Mouse (Mus musculus) hindbrain, embryonic 16.5 days (tissue): ENCODE results near the gene Cilp. TPM values are rescaled to one million over a fixed set of nuclear protein-coding genes. Genes with fewer than 3 reads are reported as not detected.

Experiments used
- ATAC-seq: fragments of 200-750 bp; cut with Nextera tagmentation; 2 replicates; pipeline ENCODE4 v1.8.0; 2017; ENCODE audit warnings: moderate TSS enrichment, moderate library complexity
- H3K27ac ChIP-seq: fragments of 300-500 bp; sonication (generic); 2 replicates; pipeline ENCODE4 v1.5.1; 2014; ENCODE audit warnings: low read depth, mild to moderate bottlenecking, control low read depth, low read length, moderate library complexity
- H3K27me3 ChIP-seq: fragments of 300-500 bp; sonication (generic); replicated peaks from 2 replicates; pipeline ENCODE4 v1.6.1; 2014; ENCODE audit warnings: low read length; ENCODE audit not compliant: control insufficient read depth, insufficient read depth
- H3K36me3 ChIP-seq: fragments of 300-500 bp; sonication (generic); 2 replicates; pipeline ENCODE4 v1.6.1; 2014; ENCODE audit warnings: mild to moderate bottlenecking, low read length, moderate library complexity, mixed read lengths; ENCODE audit not compliant: control insufficient read depth, insufficient read depth
- H3K4me1 ChIP-seq: fragments of 300-500 bp; sonication (generic); 2 replicates; pipeline ENCODE4 v1.6.1; 2014; ENCODE audit warnings: low read depth, low read length; ENCODE audit not compliant: control insufficient read depth, insufficient read depth
- H3K4me2 ChIP-seq: fragments of 300-500 bp; sonication (generic); 2 replicates; pipeline ENCODE4 v1.6.1; 2014; ENCODE audit warnings: mild to moderate bottlenecking, low read length, control low read depth, moderate library complexity
- H3K4me3 ChIP-seq: fragments of 300-500 bp; sonication (generic); 2 replicates; pipeline ENCODE4 v1.5.1; 2014; ENCODE audit warnings: mild to moderate bottlenecking, low read length, control low read depth, moderate library complexity
- H3K9ac ChIP-seq: fragments of 300-500 bp; sonication (generic); 2 replicates; pipeline ENCODE4 v1.6.1; 2014; ENCODE audit warnings: low read depth, mild to moderate bottlenecking, control low read depth, low read length, moderate library complexity
- H3K9me3 ChIP-seq: fragments of 300-500 bp; sonication (generic); 2 replicates; pipeline ENCODE4 v1.6.1; 2014; ENCODE audit warnings: mild to moderate bottlenecking, low read length, moderate library complexity; ENCODE audit not compliant: control insufficient read depth
- WGBS: fragments of 180-500 bp; shearing (Covaris S2); extraction: QIAGEN DNeasy Blood & Tissue Kit; methylation state at CpG from one replicate; pipeline ENCODE4 v1.1.7; 2014; 5-methylcytosine and 5-hydroxymethylcytosine counted together
- polyA plus RNA-seq: library from polyadenylated mRNA; unstranded; fragments of >200 nt; fragmentation: Nextera tagmentation; extraction: Ambion mirVana; gene quantifications from 2 replicates; pipeline ENCODE4 v1.2.1, GENCODE M21; 2015

Cilp gene
- polyA plus RNA-seq, 1 experiment from 2014 or later: 0.38 TPM

GRCm38 (mm10) chr9:65241973-65242372 lies 23.0 kb upstream of the Cilp start:
- no peaks in the 10 kb centered on the region for H3K27me3 ChIP-seq
- H3K36me3 ChIP-seq: no peaks in the 10 kb centered on the region
- H3K4me3 ChIP-seq: no peak overlapping the region
- no peak for ATAC-seq
- H3K4me2 ChIP-seq: no peak overlapping the region
- WGBS: 75% methylated on average over 5 of the region's 5 CpGs
- H3K4me1 ChIP-seq: no peaks in the 10 kb centered on the region
- H3K27ac ChIP-seq: no peak overlapping the region
- no peaks in the 10 kb centered on the region for H3K9me3 ChIP-seq
- no peak overlapping the region for H3K9ac ChIP-seq

- no peak overlapping the region for H3K4me3 ChIP-seq
- no peaks in the 10 kb centered on the region for H3K27me3 ChIP-seq
- ATAC-seq: no peak
- no peaks in the 10 kb centered on the region for H3K36me3 ChIP-seq
- no peak overlapping the region for H3K4me2 ChIP-seq
- no peaks in the 10 kb centered on the region for H3K4me1 ChIP-seq
- H3K9ac ChIP-seq: no peak overlapping the region
- WGBS: 51% methylated on average over 4 of the region's 4 CpGs
- H3K9me3 ChIP-seq: no peaks in the 10 kb centered on the region
- H3K27ac ChIP-seq: no peak overlapping the region
These were observed 21.7 kb upstream of the Cilp start for GRCm38 (mm10) chr9:65243249-65243648.

DNA sequence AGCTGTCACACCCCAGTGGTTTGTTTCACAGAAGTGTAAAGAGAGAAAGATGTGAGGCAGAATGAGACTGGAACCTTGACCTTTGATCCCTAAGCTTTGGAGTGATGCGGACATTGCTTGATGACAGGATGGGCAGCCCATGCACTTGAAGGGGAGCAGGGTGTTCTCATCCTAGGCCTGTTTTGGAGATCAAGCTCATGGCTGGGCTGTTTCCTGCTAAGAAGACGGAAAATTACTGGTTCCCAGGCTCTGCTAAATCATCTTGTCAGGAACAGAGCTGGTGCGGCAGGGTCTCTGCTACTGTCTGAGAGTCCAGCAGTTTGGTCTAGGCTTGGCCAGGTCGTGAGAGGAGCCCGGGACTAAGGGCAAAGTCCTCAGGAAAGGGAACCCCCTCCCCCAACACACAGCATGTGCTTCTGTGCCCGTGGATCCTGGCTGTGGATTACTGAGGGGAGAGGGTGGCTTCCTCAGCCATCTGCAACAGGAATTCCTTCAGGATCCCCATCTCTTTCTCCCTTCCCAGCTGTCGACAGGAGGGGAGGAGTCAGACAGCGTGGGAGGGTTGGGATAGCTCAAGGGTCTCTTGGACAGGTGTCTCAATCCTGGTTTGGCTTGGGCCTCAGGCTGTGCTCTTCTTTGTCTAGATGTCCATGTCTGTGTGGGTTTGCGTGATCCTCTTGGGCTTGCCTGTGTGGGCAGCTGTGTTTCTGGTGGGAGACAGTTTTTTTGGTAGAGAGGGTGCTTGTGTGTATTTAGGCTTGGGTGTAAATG lies 20.8 kb upstream of the Cilp start:
- no peak overlapping the region for H3K9ac ChIP-seq

DNA sequence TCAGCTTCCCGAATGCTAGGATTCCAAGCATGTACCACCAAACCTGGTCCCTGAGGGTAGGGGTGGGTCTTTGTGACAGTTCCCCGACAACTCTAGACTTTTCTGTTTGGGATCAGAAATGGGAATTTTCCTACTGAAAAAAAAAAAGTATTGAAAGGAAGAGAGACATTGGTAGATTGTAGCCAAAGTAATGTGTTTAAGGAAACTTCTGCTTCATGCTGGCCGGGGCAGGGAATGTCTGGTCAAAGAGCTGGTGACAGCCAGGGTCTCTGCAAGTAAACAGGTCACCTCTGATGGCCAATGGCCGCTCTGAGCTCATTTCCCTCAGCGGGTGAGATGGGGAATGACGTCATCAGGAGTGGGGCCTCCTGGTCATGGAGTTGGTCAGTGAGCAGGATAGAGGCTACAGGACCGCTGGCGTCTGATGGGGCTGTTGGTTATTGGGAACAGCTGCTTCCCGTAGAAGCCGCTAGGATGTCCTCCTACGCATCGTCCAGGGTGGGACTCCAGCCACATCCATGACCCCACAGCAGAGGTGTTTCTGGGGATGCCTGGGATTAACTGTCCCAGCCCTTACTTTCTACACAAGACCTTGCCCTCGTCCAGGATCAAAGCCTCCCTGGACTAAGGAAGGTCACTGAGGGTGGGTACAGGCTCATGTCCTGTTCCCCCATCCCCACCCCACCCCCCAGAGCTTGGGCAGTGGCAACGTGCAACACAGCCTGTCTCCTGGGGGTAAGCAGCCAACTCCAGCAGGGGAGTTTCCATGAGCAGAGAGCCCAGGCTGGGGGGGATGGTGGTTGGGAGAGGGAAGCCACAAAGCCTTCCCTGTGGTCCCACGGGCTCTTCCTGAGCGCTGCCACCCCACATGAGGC lies 17.2 kb upstream of the Cilp start:
- H3K4me3 ChIP-seq: no peak overlapping the region
- no peaks in the 10 kb centered on the region for H3K27me3 ChIP-seq
- H3K9me3 ChIP-seq: no peaks in the 10 kb centered on the region
- H3K4me1 ChIP-seq: no peaks in the 10 kb centered on the region
- no peak overlapping the region for H3K9ac ChIP-seq
- ATAC-seq: no peak
- no peak overlapping the region for H3K4me2 ChIP-seq
- 79% methylated on average over 16 of the region's 16 CpGs for WGBS
- no peak overlapping the region for H3K27ac ChIP-seq
- no peaks in the 10 kb centered on the region for H3K36me3 ChIP-seq

More for the DNA sequence above, 20.8 kb upstream of the Cilp start:
- Histone ChIP-seq H3K27ac (no peak overlapping the region), H3K9me3 (no peaks in the 10 kb centered on the region), H3K4me1 (no peaks in the 10 kb centered on the region), H3K4me2 (no peak overlapping the region), H3K36me3 (no peaks in the 10 kb centered on the region), H3K27me3 (no peaks in the 10 kb centered on the region), H3K4me3 (no peak overlapping the region)
- 60% methylated on average over 8 of the region's 9 CpGs for WGBS
- ATAC-seq: no peak

GRCm38 (mm10) chr9:65248377-65248690 lies 16.6 kb upstream of the Cilp start:
- no peak overlapping the region for H3K4me3 ChIP-seq
- ATAC-seq: no peak
- H3K4me1 ChIP-seq: no peaks in the 10 kb centered on the region
- no peaks in the 10 kb centered on the region for H3K27me3 ChIP-seq
- H3K4me2 ChIP-seq: no peak overlapping the region
- no peak overlapping the region for H3K27ac ChIP-seq
- no peaks in the 10 kb centered on the region for H3K9me3 ChIP-seq
- no peaks in the 10 kb centered on the region for H3K36me3 ChIP-seq
- no peak overlapping the region for H3K9ac ChIP-seq
- WGBS: 77% methylated on average over 5 of the region's 5 CpGs

DNA sequence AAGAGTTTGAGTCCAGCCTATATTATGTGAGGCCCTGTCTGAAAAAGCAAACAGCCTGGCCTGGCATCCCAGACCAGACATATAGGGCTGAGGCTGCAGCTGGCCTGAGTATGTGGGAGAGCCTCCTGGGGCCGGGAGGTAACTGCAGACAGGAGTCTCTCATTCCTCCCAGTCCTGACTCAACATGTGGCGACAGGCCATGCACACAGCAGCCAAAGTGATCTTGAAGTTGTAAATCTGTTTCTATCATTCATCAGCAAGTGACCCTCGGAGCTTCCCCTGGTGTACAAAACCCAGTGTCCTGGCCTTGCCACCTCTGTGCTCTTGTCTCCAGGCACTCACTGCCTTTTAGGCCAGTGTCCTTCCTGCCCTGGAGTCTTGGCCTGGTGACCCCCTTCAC lies 13.0 kb upstream of the Cilp start:
- no peak overlapping the region for H3K4me3 ChIP-seq
- no peaks in the 10 kb centered on the region for H3K9me3 ChIP-seq
- no peaks in the 10 kb centered on the region for H3K4me1 ChIP-seq
- WGBS: 80% methylated on average over 3 of the region's 3 CpGs
- no peaks in the 10 kb centered on the region for H3K27me3 ChIP-seq
- H3K9ac ChIP-seq: no peak overlapping the region
- no peaks in the 10 kb centered on the region for H3K36me3 ChIP-seq
- no peak for ATAC-seq
- H3K4me2 ChIP-seq: no peak overlapping the region
- no peak overlapping the region for H3K27ac ChIP-seq

GRCm38 (mm10) chr9:65255906-65256600 lies 8.9 kb upstream of the Cilp start:
- WGBS: 67% methylated on average over 11 of the region's 11 CpGs
- Histone ChIP-seq H3K4me3 (no peak overlapping the region), H3K27ac (no peak overlapping the region), H3K4me2 (no peak overlapping the region), H3K9ac (no peak overlapping the region), H3K4me1 (no peaks in the 10 kb centered on the region), H3K27me3 (no peaks in the 10 kb centered on the region), H3K36me3 (no peaks in the 10 kb centered on the region), H3K9me3 (no peaks in the 10 kb centered on the region)
- ATAC-seq: no peak

DNA sequence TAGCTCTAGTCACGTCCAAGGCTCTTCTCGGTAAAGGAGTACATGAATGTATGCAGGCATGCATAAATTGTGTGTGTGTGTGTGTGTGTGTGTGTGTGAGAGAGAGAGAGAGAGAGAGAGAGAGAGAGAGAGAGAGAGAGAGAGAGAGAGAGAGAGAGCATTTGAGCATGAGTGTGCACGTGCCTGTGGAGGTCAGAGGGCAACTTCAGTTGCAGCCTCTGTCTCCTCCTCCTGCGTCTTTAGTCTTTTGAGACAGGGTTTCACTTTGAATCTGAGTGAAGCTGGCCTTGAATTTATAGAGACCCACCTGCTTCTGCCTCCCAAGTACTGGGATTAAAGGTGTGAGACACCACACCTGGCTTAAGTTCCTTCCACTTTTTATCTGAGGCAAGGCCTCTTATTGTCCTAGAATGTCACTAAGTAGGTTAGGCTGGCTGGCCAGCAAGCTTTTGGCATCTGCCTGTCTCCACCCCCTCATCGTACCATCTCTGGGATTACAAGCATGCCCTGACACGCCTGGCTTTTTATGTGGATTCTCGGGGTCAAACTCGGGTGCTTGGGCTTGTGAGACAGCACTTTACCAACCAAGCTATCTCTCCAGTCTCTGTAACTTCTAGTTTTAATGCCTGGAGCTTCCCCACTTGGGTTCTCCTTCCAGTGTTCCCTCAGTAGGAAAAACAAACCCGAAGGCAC lies 7.6 kb upstream of the Cilp start:
- Histone ChIP-seq H3K27me3 (no peaks in the 10 kb centered on the region), H3K36me3 (no peaks in the 10 kb centered on the region), H3K9ac (no peak overlapping the region), H3K4me1 (no peaks in the 10 kb centered on the region), H3K4me2 (no peak overlapping the region), H3K27ac (no peak overlapping the region), H3K9me3 (no peaks in the 10 kb centered on the region), H3K4me3 (no peak overlapping the region)
- WGBS: 74% methylated on average over 9 of the region's 9 CpGs
- no peak for ATAC-seq
